Mouse (Mus musculus) intestine, postnatal 0 days (tissue): ENCODE measurements at regions not wholly inside any gene's neighbourhood (a gene's known extent, or its start where the extent isn't known, plus 50 kb on each side); places are given as distances from the start of the nearest gene placed in this dataset.

Experiments used
- ATAC-seq: fragments of 200-750 bp; cut with Nextera tagmentation; 2 replicates; pipeline ENCODE4 v1.8.0; 2017; ENCODE audit warnings: mild to moderate bottlenecking, moderate TSS enrichment, moderate library complexity
- H3K27ac ChIP-seq: fragments of 300-500 bp; sonication (generic); 2 replicates; pipeline ENCODE4 v1.5.1; 2014; ENCODE audit warnings: mild to moderate bottlenecking, low read depth, low read length, moderate library complexity
- H3K27me3 ChIP-seq: fragments of 300-500 bp; sonication (generic); replicated peaks from 2 replicates; pipeline ENCODE4 v1.6.1; 2014; ENCODE audit warnings: low read length, mixed read lengths; ENCODE audit not compliant: control insufficient read depth, insufficient read depth
- H3K36me3 ChIP-seq: fragments of 300-500 bp; sonication (generic); 2 replicates; pipeline ENCODE4 v1.6.1; 2014; ENCODE audit warnings: mild to moderate bottlenecking, moderate library complexity; ENCODE audit not compliant: control insufficient read depth, insufficient read depth
- H3K4me1 ChIP-seq: fragments of 300-500 bp; sonication (generic); replicated peaks from 2 replicates; pipeline ENCODE4 v1.6.1; 2014; ENCODE audit warnings: antibody characterized with exemption, low read length, mixed read lengths; ENCODE audit not compliant: control insufficient read depth, insufficient read depth
- H3K4me2 ChIP-seq: fragments of 300-500 bp; sonication (generic); replicated peaks from 2 replicates; pipeline ENCODE4 v1.6.1; 2014; ENCODE audit warnings: low read depth, mild to moderate bottlenecking, moderate library complexity
- H3K4me3 ChIP-seq: fragments of 300-500 bp; sonication (generic); 2 replicates; pipeline ENCODE4 v1.5.1; 2014; ENCODE audit warnings: low read depth, low read length
- H3K9ac ChIP-seq: fragments of 300-500 bp; sonication (generic); 2 replicates; pipeline ENCODE4 v1.6.1; 2014; ENCODE audit warnings: mild to moderate bottlenecking, low read depth, low read length
- H3K9me3 ChIP-seq: fragments of 300-500 bp; sonication (generic); 2 replicates; pipeline ENCODE4 v1.6.1; 2016; ENCODE audit warnings: mixed run types; ENCODE audit not compliant: control insufficient read depth
- CTCF ChIP-seq: sonication (generic); IDR thresholded peaks from 2 replicates; pipeline ENCODE4 v1.5.1; 2016; ENCODE audit warnings: low read depth, mild to moderate bottlenecking, control low read depth, antibody characterized with exemption, moderate library complexity
- WGBS: fragments of 180-500 bp; shearing (Covaris S2); extraction: QIAGEN DNeasy Blood & Tissue Kit; methylation state at CpG from one replicate; pipeline ENCODE4 v1.1.7; 2014; 5-methylcytosine and 5-hydroxymethylcytosine counted together

DNA sequence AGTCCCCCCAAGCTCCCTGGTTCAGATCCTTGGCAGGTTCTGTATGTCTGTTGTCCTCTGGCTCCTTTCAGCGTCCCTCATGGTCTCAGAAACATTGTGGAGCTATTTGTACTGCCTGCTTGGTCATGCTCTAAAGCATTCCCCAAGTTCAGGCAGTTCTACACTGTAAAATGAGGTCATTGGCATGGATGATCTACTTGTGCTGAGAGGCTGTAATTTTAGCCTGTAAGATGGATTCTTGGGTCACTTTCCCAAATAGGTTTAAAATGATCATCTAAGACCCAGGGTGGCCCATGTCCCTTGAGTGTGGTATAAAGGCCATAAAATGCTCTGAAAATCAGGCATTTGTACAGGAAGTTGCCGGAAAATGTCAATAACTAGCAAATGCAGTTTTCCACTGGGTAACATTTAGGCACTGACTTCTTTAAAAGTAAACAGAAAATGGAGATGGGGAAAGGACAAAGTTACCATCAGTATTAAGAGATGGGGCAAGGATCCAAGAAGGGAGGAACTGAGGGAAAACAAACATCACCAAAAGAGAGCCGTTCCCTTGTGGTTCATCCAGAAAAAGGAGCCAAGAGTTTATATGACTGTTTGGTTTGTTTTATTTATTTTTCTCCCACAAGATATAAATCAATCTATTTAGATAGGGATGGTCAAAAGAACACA lies 81.5 kb upstream of the Gm11232 start:
- no peak for TF ChIP-seq CTCF
- Histone ChIP-seq H3K9ac (no peak overlapping the region), H3K4me2 (no peak overlapping the region), H3K27me3 (no peaks in the 10 kb centered on the region), H3K36me3 (no peaks in the 10 kb centered on the region), H3K4me3 (no peak overlapping the region), H3K9me3 (no peaks in the 10 kb centered on the region), H3K27ac (no peak overlapping the region), H3K4me1 (no peaks in the 10 kb centered on the region)
- no peak for ATAC-seq
- WGBS = 44% methylated on average over 3 of the region's 3 CpGs

GRCm38 (mm10) chr4:71835737-71836136 lies 78.0 kb upstream of the Gm11232 start:
- no peak for TF ChIP-seq CTCF
- Histone ChIP-seq H3K4me1 (no peaks in the 10 kb centered on the region), H3K4me2 (no peak overlapping the region), H3K9ac (no peak overlapping the region), H3K27me3 (no peaks in the 10 kb centered on the region), H3K36me3 (no peaks in the 10 kb centered on the region), H3K9me3 (no peaks in the 10 kb centered on the region), H3K4me3 (no peak overlapping the region), H3K27ac (no peak overlapping the region)
- ATAC-seq = no peak
- WGBS = 85% methylated on average over 1 of the region's 1 CpGs

GRCm38 (mm10) chr4:71811444-71811843 lies 53.7 kb upstream of the Gm11232 start:
- H3K27ac ChIP-seq = no peak overlapping the region
- no peaks in the 10 kb centered on the region for H3K36me3 ChIP-seq
- H3K9me3 ChIP-seq = no peaks in the 10 kb centered on the region
- H3K9ac ChIP-seq = no peak overlapping the region
- no peaks in the 10 kb centered on the region for H3K27me3 ChIP-seq
- H3K4me3 ChIP-seq = no peak overlapping the region
- no peak for TF ChIP-seq CTCF
- H3K4me1 ChIP-seq = no peaks in the 10 kb centered on the region
- 85% methylated on average over 4 of the region's 4 CpGs for WGBS
- ATAC-seq = no peak
- H3K4me2 ChIP-seq = no peak overlapping the region

DNA sequence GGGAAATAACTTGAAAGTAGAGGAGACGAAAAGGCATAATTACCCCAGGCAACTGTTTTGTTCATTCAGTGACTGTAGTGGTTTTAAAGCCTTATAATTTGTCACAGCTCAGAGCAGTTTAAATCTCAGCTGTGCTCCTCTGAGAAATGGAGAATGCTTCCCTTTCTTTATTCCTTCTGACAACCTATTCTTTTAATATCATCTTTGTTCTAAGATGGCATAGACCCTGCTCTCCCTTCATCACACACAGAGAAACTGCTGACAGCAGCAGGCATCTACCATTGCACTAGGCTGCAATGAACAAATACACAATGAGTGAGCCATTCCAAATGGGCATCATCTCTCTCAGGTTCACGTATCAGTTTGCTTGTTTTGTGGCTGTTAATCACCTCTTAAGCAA lies 50.5 kb upstream of the Gm11232 start:
- WGBS = 48% methylated on average over 2 of the region's 2 CpGs
- no peak for ATAC-seq

More for the DNA sequence above, 50.5 kb upstream of the Gm11232 start:
- no peaks in the 10 kb centered on the region for H3K36me3 ChIP-seq
- no peaks in the 10 kb centered on the region for H3K4me1 ChIP-seq
- H3K9me3 ChIP-seq = no peaks in the 10 kb centered on the region
- no peak overlapping the region for H3K27ac ChIP-seq
- no peaks in the 10 kb centered on the region for H3K27me3 ChIP-seq
- no peak for TF ChIP-seq CTCF
- H3K4me2 ChIP-seq = no peak overlapping the region
- no peak overlapping the region for H3K4me3 ChIP-seq
- H3K9ac ChIP-seq = no peak overlapping the region
